Mouse (Mus musculus) ovary, postnatal 14 days (tissue): ENCODE results near the gene Rpp21.
"Not testable (repeated sequence)": the region's sequence is repeated elsewhere in the genome, so short reads cannot be mapped to it uniquely, and the experiment has no call there.

Experiments
- DNase-seq: peaks from one replicate; pipeline ENCODE4 v3.0.0; 2022; ENCODE audit warnings: low spot score

Gene Rpp21

GRCm38 (mm10) chr17:36235300-36235699 lies 22.6 kb downstream of the Rpp21 start:
- not testable (repeated sequence) for DNase-seq

GRCm38 (mm10) chr17:36233572-36233971 lies 24.3 kb downstream of the Rpp21 start:
- no peak for DNase-seq

GRCm38 (mm10) chr17:36231318-36231717 lies 26.6 kb downstream of the Rpp21 start:
- DNase-seq = peak; percentile 43

- no peak for DNase-seq
Observed at GRCm38 (mm10) chr17:36229046-36229445, 28.8 kb downstream of the Rpp21 start.

GRCm38 (mm10) chr17:36226921-36227320 lies 30.9 kb downstream of the Rpp21 start:
- DNase-seq = no peak

- no peak for DNase-seq
Observed at GRCm38 (mm10) chr17:36225231-36225824, 32.5 kb downstream of the Rpp21 start.

- DNase-seq = no peak
Observed at GRCm38 (mm10) chr17:36224451-36224850, 33.4 kb downstream of the Rpp21 start.

GRCm38 (mm10) chr17:36218594-36219155 lies 39.2 kb downstream of the Rpp21 start:
- DNase-seq = no peak

GRCm38 (mm10) chr17:36215586-36215985 lies 42.3 kb downstream of the Rpp21 start:
- DNase-seq = no peak

GRCm38 (mm10) chr17:36206846-36207245 lies 51.0 kb downstream of the Rpp21 start:
- DNase-seq = no peak

- DNase-seq = no peak
Observed at GRCm38 (mm10) chr17:36205862-36206261, 52.0 kb downstream of the Rpp21 start.
